In genomic region chr3:49755986-49756845, GRCm38 (mm10) we compare ENCODE assay signal across 8 mouse cellular contexts. TPM values are rescaled to one million over a fixed set of nuclear protein-coding genes. Genes with fewer than 3 reads are reported as not detected.
DNase-seq lines count a peak whose midpoint lies in the region; ATAC-seq and TF ChIP-seq lines count a peak whose summit lies in the region.

No protein-coding gene starts in this region.

- peak; percentile 28 to 33 for DNase-seq in cerebellum, postnatal 14 days
- DNase-seq in cerebellum, adult 11 months, result no peak
- DNase-seq in embryo, embryonic 10.5 days (ENCODE audit: low spot score), result peak; percentile 74
- DNase-seq in heart, adult 2 months, result peak; percentile 63 to 68
- peak; percentile 27 for DNase-seq in kidney, adult 18-20 months
- DNase-seq in retina, postnatal 1 day, result peak; percentile 55

- intact Hi-C loops in heart, adult 2 months (cut with DNase I), result loop anchor here (2.0 to 10.0 kb wide), 5 partner anchors 114 to 664 kb away; no protein-coding TSS in a partner anchor

- TF ChIP-seq CTCF in heart, adult 2 months (IDR thresholded peaks at IDR 0.05), result peak; percentile 58

- H3K4me2 ChIP-seq in lung, embryonic 16.5 days (ENCODE audit: low read depth, low read length), result peak overlapping the region; percentile 63

- ATAC-seq in lung, embryonic 16.5 days (ENCODE audit: low read depth), result no peak; the same call in 1 of the 2 replicates
- ATAC-seq in megakaryocyte progenitor cell, adult 5-6 weeks (replicated peaks; ENCODE audit: poor library complexity), result no peak

- TF ChIP-seq EP300 in heart, adult 2 months (IDR thresholded peaks at IDR 0.05; ENCODE audit: insufficient read depth, low read depth, low read length), result no peak

- no peaks in the 10 kb centered on the region for H3K4me1 ChIP-seq in heart, adult 2 months (ENCODE audit: control insufficient read depth, insufficient read depth, low read length)
- peaks cover 14% of the 10 kb centered on the region for H3K4me1 ChIP-seq in lung, embryonic 16.5 days (replicated peaks; ENCODE audit: control insufficient read depth, insufficient read depth, low read length)

- no peaks in the 10 kb centered on the region for H3K27me3 ChIP-seq in heart, adult 2 months (ENCODE audit: control insufficient read depth, insufficient read depth, low read length)
- no peaks in the 10 kb centered on the region for H3K27me3 ChIP-seq in lung, embryonic 16.5 days (ENCODE audit: control insufficient read depth, insufficient read depth, low read depth, low read length)

- peak overlapping the region; percentile 75 for H3K4me3 ChIP-seq in heart, adult 2 months
- peak overlapping the region; percentile 64 for H3K4me3 ChIP-seq in lung, embryonic 16.5 days (ENCODE audit: low read length)

- WGBS in heart, adult 2 months, result 5% methylated on average over 36 of the region's 36 CpGs
- under 1% methylated on average over 36 of the region's 36 CpGs for WGBS in lung, embryonic 16.5 days

- H3K36me3 ChIP-seq in heart, adult 2 months (ENCODE audit: control insufficient read depth, insufficient read depth, low read length), result no peaks in the 10 kb centered on the region; the same call in none of the 2 replicates
- peaks cover 9% of the 10 kb centered on the region for H3K36me3 ChIP-seq in lung, embryonic 16.5 days (ENCODE audit: control insufficient read depth, insufficient read depth, low read length)

- peak overlapping the region; percentile 71; the same call in 1 of the 2 replicates for H3K9ac ChIP-seq in heart, adult 2 months (ENCODE audit: low read depth, low read length)
- H3K9ac ChIP-seq in lung, embryonic 16.5 days (ENCODE audit: low read length), result peak overlapping the region; percentile 73

- no peak for TF ChIP-seq POLR2A in heart, adult 2 months (IDR thresholded peaks at IDR 0.05; ENCODE audit: insufficient read depth, low read depth, low read length)

- H3K79me2 ChIP-seq in heart, adult 2 months (replicated peaks; ENCODE audit: control insufficient read depth, insufficient read depth, low read length), result no peaks in the 10 kb centered on the region

- no peaks in the 10 kb centered on the region for H3K9me3 ChIP-seq in lung, embryonic 16.5 days (ENCODE audit: control insufficient read depth, low read length)

- peak overlapping the region; percentile 84 for H3K27ac ChIP-seq in heart, adult 2 months
- peak overlapping the region; percentile 94 for H3K27ac ChIP-seq in lung, embryonic 16.5 days (ENCODE audit: low read length)

RNA-seq across cellular contexts. Expression of gene Pcdh18, which starts 0.9 kb away (rescaled TPM):
- total RNA-seq in heart, adult 2 months (2021), result 1 to 10 TPM; 3.3 to 4.4 TPM
- polyA plus RNA-seq in heart, adult 2 months (2012; rRNA removed), result 3.1 and 5.7 TPM in 2 replicates
- polyA plus RNA-seq in lung, embryonic 16.5 days (2015; fragmentation: Nextera tagmentation; extraction: Ambion mirVana), result 46.8 and 56.7 TPM in 2 replicates
- not detected in 2 replicates for total RNA-seq in megakaryocyte progenitor cell, adult 5-6 weeks (2015)
- not detected in 2 replicates for total RNA-seq in megakaryocyte progenitor cell, adult 5-6 weeks (2017)

Comparison
In these comparisons a context has a peak if more than half of its experiments do, and no peak if none do; other contexts are left out.
1. RNA of gene Pcdh18, which starts 0.9 kb away (total RNA-seq): 3.3 to 4.4 TPM in heart, adult 2 months; not detected in megakaryocyte progenitor cell, adult 5-6 weeks; every median in the first group is over 4 times any median in the second.